ENCODE assay signal across 31 mouse cellular contexts in genomic region chr6:147316702-147317468, GRCm38 (mm10). TPM values are rescaled to one million over a fixed set of nuclear protein-coding genes. Genes with fewer than 3 reads are reported as not detected.
DNase-seq lines count a peak whose midpoint lies in the region; ATAC-seq and TF ChIP-seq lines count a peak whose summit lies in the region.
"Had no signal": no experiment of that assay in that cellular context is flagged by ENCODE, and none has a peak within 500 bp of the region (broad histone marks: within the 10 kb centered on the region; RNA-seq: fewer than 3 reads in every experiment).

No protein-coding gene starts in this region.

- TF ChIP-seq POLR2A in kidney, adult 2 months (IDR thresholded peaks at IDR 0.05; ENCODE audit: low read depth, low read length): no peak

- no peaks in the 10 kb centered on the region for H3K9me3 ChIP-seq in kidney, embryonic 16.5 days (ENCODE audit: low read length)
- H3K9me3 ChIP-seq: embryonic facial prominence, embryonic 12.5 days; G1E; heart, embryonic 13.5 days; hindbrain, embryonic 15.5 days; limb, embryonic 13.5 days; megakaryocyte, embryonic 14.5 days; midbrain, embryonic 12.5 days; neural tube, embryonic 12.5 days had no signal

- ATAC-seq in kidney, embryonic 16.5 days (ENCODE audit: low FRiP score, low TSS enrichment): peak; percentile 90
- ATAC-seq: forebrain, embryonic 14.5 days had no signal

- 48% methylated on average over 11 of the region's 11 CpGs for WGBS in kidney, embryonic 16.5 days
- 46% methylated on average over 11 of the region's 11 CpGs for WGBS in kidney, adult 2 months

- TF ChIP-seq CTCF in gastrocnemius, adult 2 months (IDR thresholded peaks at IDR 0.05): no peak
- TF ChIP-seq CTCF in kidney, adult 2 months (conservative IDR thresholded peaks at IDR 0.05; ENCODE audit: insufficient read depth, insufficient read length, low read depth, low read length): no peak

- DNase-seq in cerebellum, adult 9-10 months: peak; percentile 11
- no peak for DNase-seq in cerebellum, postnatal 4 days (ENCODE audit: low spot score in 2 of 2)
- DNase-seq in gastrocnemius, adult 2 months: peak; percentile 73
- no peak for DNase-seq in gastrocnemius, postnatal 36 days
- no peak for DNase-seq in kidney, adult 2 months
- DNase-seq in brain, adult 2 months (ENCODE audit: low read depth, low spot score): peak; percentile 37
- no peak for DNase-seq in frontal cortex, adult 2 months (ENCODE audit: extremely low spot score in 1 of 2, low spot score in 1 of 2)
- DNase-seq: adrenal gland, postnatal 14 days; heart, postnatal 10 days; kidney, adult 18-20 months; lung, postnatal 4 days; right cerebral cortex, adult 18-20 months; thymus, adult 18-20 months; thymus, postnatal 25 days had no signal

- H3K4me3 ChIP-seq in gastrocnemius, adult 2 months: no peak overlapping the region
- H3K4me3 ChIP-seq in kidney, embryonic 16.5 days (ENCODE audit: low read length): no peak overlapping the region
- H3K4me3 ChIP-seq in kidney, adult 2 months (ENCODE audit: insufficient read depth, low read depth, low read length): no peak overlapping the region
- H3K4me3 ChIP-seq: embryonic facial prominence, embryonic 12.5 days; heart, embryonic 13.5 days; hindbrain, embryonic 15.5 days; left cerebral cortex, adult 2 months; limb, embryonic 13.5 days; megakaryocyte, embryonic 14.5 days; midbrain, embryonic 12.5 days; myocyte; neural tube, embryonic 12.5 days had no signal

- intact Hi-C loops in gastrocnemius, adult 2 months (cut with DNase I): loop anchor here (10.0 kb wide), 1 partner anchor 158 kb away; the partner anchor contains the start of gene Ccdc91
- intact Hi-C loops in gastrocnemius, postnatal 36 days (cut with DNase I): no loop called here

- H3K27me3 ChIP-seq in kidney, embryonic 16.5 days (ENCODE audit: insufficient read depth, low read length): no peaks in the 10 kb centered on the region
- H3K27me3 ChIP-seq in kidney, adult 2 months (replicated peaks; ENCODE audit: control insufficient read depth, insufficient read depth, low read length): no peaks in the 10 kb centered on the region
- H3K27me3 ChIP-seq: embryonic facial prominence, embryonic 12.5 days; heart, embryonic 13.5 days; hindbrain, embryonic 15.5 days; limb, embryonic 13.5 days; midbrain, embryonic 12.5 days; neural tube, embryonic 12.5 days had no signal

- no peak overlapping the region for H3K4me2 ChIP-seq in kidney, embryonic 16.5 days (replicated peaks; ENCODE audit: low read depth, low read length)
- H3K4me2 ChIP-seq: embryonic facial prominence, embryonic 12.5 days; heart, embryonic 13.5 days; hindbrain, embryonic 15.5 days; limb, embryonic 13.5 days; liver, embryonic 11.5 days; midbrain, embryonic 12.5 days; neural tube, embryonic 12.5 days had no signal

- H3K36me3 ChIP-seq in kidney, embryonic 16.5 days (ENCODE audit: insufficient read depth, low read length): no peaks in the 10 kb centered on the region
- no peaks in the 10 kb centered on the region for H3K36me3 ChIP-seq in kidney, adult 2 months (ENCODE audit: control insufficient read depth, insufficient read depth, low read length)
- H3K36me3 ChIP-seq: embryonic facial prominence, embryonic 12.5 days; G1E; heart, embryonic 13.5 days; hindbrain, embryonic 15.5 days; limb, embryonic 13.5 days; midbrain, embryonic 12.5 days; neural tube, embryonic 12.5 days had no signal

- H3K4me1 ChIP-seq in kidney, embryonic 16.5 days (ENCODE audit: insufficient read depth, low read length): no peaks in the 10 kb centered on the region
- no peaks in the 10 kb centered on the region for H3K4me1 ChIP-seq in kidney, adult 2 months (ENCODE audit: control insufficient read depth, insufficient read depth, low read length)
- H3K4me1 ChIP-seq: embryonic facial prominence, embryonic 12.5 days; heart, embryonic 13.5 days; hindbrain, embryonic 15.5 days; megakaryocyte, embryonic 14.5 days; midbrain, embryonic 12.5 days; neural tube, embryonic 12.5 days had no signal

- H3K9ac ChIP-seq in kidney, embryonic 16.5 days (replicated peaks; ENCODE audit: low read length): no peak overlapping the region
- H3K9ac ChIP-seq: embryonic facial prominence, embryonic 12.5 days; heart, embryonic 13.5 days; hindbrain, embryonic 15.5 days; limb, embryonic 13.5 days; midbrain, embryonic 12.5 days; neural tube, embryonic 12.5 days had no signal

- peak overlapping the region; percentile 79 for H3K27ac ChIP-seq in gastrocnemius, adult 2 months
- peak overlapping the region; percentile 68 for H3K27ac ChIP-seq in kidney, embryonic 16.5 days (ENCODE audit: low read length)
- no peak overlapping the region for H3K27ac ChIP-seq in kidney, adult 2 months (ENCODE audit: insufficient read depth, low read depth, low read length)
- H3K27ac ChIP-seq: embryonic facial prominence, embryonic 12.5 days; heart, embryonic 13.5 days; hindbrain, embryonic 15.5 days; left cerebral cortex, adult 2 months; limb, embryonic 13.5 days; midbrain, embryonic 12.5 days; neural tube, embryonic 12.5 days; stomach, postnatal 0 days had no signal

RNA-seq across cellular contexts. Expression of gene Pthlh, which starts 52.9 kb away (rescaled TPM):
- 1 to 10 TPM in 1 of 2 experiments, under 1 TPM in 1; 0.78 to 3.0 TPM for total RNA-seq in gastrocnemius, adult 2 months (2021)
- total RNA-seq in gastrocnemius, postnatal 36 days (2021): 1 to 10 TPM; 1.2 to 1.9 TPM
- polyA plus RNA-seq in kidney, embryonic 16.5 days (2015; fragmentation: Nextera tagmentation; extraction: Ambion mirVana): 1.3 TPM in 2 replicates
- polyA plus RNA-seq in kidney, adult 2 months (2012; rRNA removed): 0.27 and 0.41 TPM in 2 replicates
- polyA plus RNA-seq in frontal cortex, adult 2 months (2012; rRNA removed): 2.8 and 2.9 TPM in 2 replicates
- total RNA-seq: common myeloid progenitor, adult 5-6 weeks; G1E; hematopoietic stem cell, adult 5-6 weeks had no signal
- polyA plus RNA-seq: G1E; liver, embryonic 16.5 days had no signal

Comparison
In these comparisons a context has a peak if more than half of its experiments do, and no peak if none do; other contexts are left out.
1. DNase-seq: peak in cerebellum, adult 9-10 months (single experiment), gastrocnemius, adult 2 months (single experiment) and brain, adult 2 months (single experiment); none in cerebellum, postnatal 4 days (0 of 2), gastrocnemius, postnatal 36 days (0 of 2), kidney, adult 2 months (single experiment) and frontal cortex, adult 2 months (0 of 2).